Mouse (Mus musculus) ES-E14 (cell line): ENCODE measurements at regions not wholly inside any gene's neighbourhood (a gene's known extent, or its start where the extent isn't known, plus 50 kb on each side); places are given as distances from the start of the nearest gene placed in this dataset.

Experiments used
- DNase-seq: peaks from one replicate; pipeline ENCODE4 v3.0.0-alpha.2; 2013; ENCODE audit warnings: low read depth, low spot score
- H3K27ac ChIP-seq: 2 replicates; pipeline ENCODE4 v1.5.1; 2012; ENCODE audit warnings: low read depth, mild to moderate bottlenecking, low read length, moderate library complexity, mixed read lengths; ENCODE audit not compliant: poor library complexity, insufficient read depth, severe bottlenecking
- H3K36me3 ChIP-seq: 2 replicates; pipeline ENCODE4 v1.6.1; 2012; ENCODE audit warnings: mild to moderate bottlenecking, low read length, moderate library complexity, mixed read lengths; ENCODE audit not compliant: control insufficient read depth, poor library complexity, insufficient read depth, severe bottlenecking
- H3K4me1 ChIP-seq, 2 experiments: fragments of 150-350 bp in 1 of 2; sonication (generic) in 1 of 2; 2 replicates each; pipeline ENCODE4 v1.6.1; 2012; ENCODE audit warnings: low read length in 2 of 2, mild to moderate bottlenecking in 1 of 2, mixed read lengths in 1 of 2; ENCODE audit not compliant: control insufficient read depth in 2 of 2, insufficient read depth in 2 of 2, poor library complexity in 1 of 2
- H3K4me3 ChIP-seq, 2 experiments: fragments of 150-350 bp in 1 of 2; sonication (generic) in 1 of 2; 2 replicates each; pipeline ENCODE4 v1.5.1; 2012; ENCODE audit warnings: low read length in 2 of 2, low read depth in 1 of 2, mild to moderate bottlenecking in 1 of 2, mixed read lengths in 1 of 2; ENCODE audit not compliant: insufficient read depth in 1 of 2, poor library complexity in 1 of 2, severe bottlenecking in 1 of 2
- H3K9ac ChIP-seq: 2 replicates; pipeline ENCODE4 v1.6.1; 2012; ENCODE audit warnings: low read depth, mild to moderate bottlenecking, low read length, mixed read lengths; ENCODE audit not compliant: poor library complexity, insufficient read depth, severe bottlenecking
- H3K9me3 ChIP-seq: fragments of 150-350 bp; sonication (generic); 2 replicates; pipeline ENCODE4 v1.6.1; 2012; ENCODE audit warnings: low read depth, mild to moderate bottlenecking, low read length; ENCODE audit not compliant: control insufficient read depth, insufficient read depth
- CHD2 ChIP-seq: IDR thresholded peaks from 2 replicates; pipeline ENCODE4 v1.6.1; 2014; ENCODE audit warnings: mild to moderate bottlenecking, low read depth, low read length, inconsistent platforms
- HCFC1 ChIP-seq: IDR thresholded peaks from 2 replicates; pipeline ENCODE4 v1.6.1; 2012; ENCODE audit warnings: low read length, inconsistent platforms, borderline replicate concordance; ENCODE audit not compliant: insufficient read depth
- MAFK ChIP-seq: IDR thresholded peaks from 2 replicates; pipeline ENCODE4 v1.6.1; 2014; ENCODE audit warnings: mild to moderate bottlenecking, low read depth, low read length, inconsistent platforms; ENCODE audit not compliant: insufficient read depth
- ZC3H11A ChIP-seq: IDR thresholded peaks from 2 replicates; pipeline ENCODE4 v1.6.1; 2012; ENCODE audit warnings: low read depth, mild to moderate bottlenecking, inconsistent platforms, low read length, borderline replicate concordance
- ZNF384 ChIP-seq: IDR thresholded peaks from 2 replicates; pipeline ENCODE4 v1.6.1; 2012; ENCODE audit warnings: low read depth, low read length, inconsistent platforms
- in situ Hi-C, 2 experiments: fragments of 600-800 bp; cut with MboI; formaldehyde crosslinking; loops; one replicate each; pipeline ENCODE4 v1.15.1; 2025; ENCODE audit warnings: low sequenced_read_pairs in 2 of 2, inconsistent platforms in 1 of 2; ENCODE audit not compliant: unreplicated experiment in 2 of 2

- Histone ChIP-seq H3K36me3 (no peaks in the 10 kb centered on the region), H3K27ac (no peak overlapping the region), H3K4me3 (no peak overlapping the region), H3K9ac (no peak overlapping the region), H3K9me3 (no peaks in the 10 kb centered on the region), H3K4me1 (no peaks in the 10 kb centered on the region)
- in situ Hi-C loops = no loop called here
- DNase-seq = no peak
- TF ChIP-seq HCFC1 = no peak
- TF ChIP-seq CHD2 = no peak
- TF ChIP-seq ZNF384 = no peak
- TF ChIP-seq MAFK = no peak
- no peak for TF ChIP-seq ZC3H11A
Measured at GRCm38 (mm10) chr5:148616426-148616825, 63.8 kb upstream of the Ubl3 start.

GRCm38 (mm10) chr5:148615706-148616366 is 63.2 kb upstream of the Ubl3 start:
- no peak for DNase-seq
- Histone ChIP-seq H3K4me3 (no peak overlapping the region), H3K9me3 (no peaks in the 10 kb centered on the region), H3K36me3 (no peaks in the 10 kb centered on the region), H3K4me1 (no peaks in the 10 kb centered on the region), H3K27ac (no peak overlapping the region), H3K9ac (no peak overlapping the region)
- in situ Hi-C loops = no loop called here
- TF ChIP-seq ZNF384 = no peak
- TF ChIP-seq CHD2 = no peak
- TF ChIP-seq MAFK = no peak
- no peak for TF ChIP-seq ZC3H11A
- no peak for TF ChIP-seq HCFC1

GRCm38 (mm10) chr5:148615117-148615516 is 62.5 kb upstream of the Ubl3 start:
- no peak overlapping the region for H3K27ac ChIP-seq
- DNase-seq = no peak
- no peaks in the 10 kb centered on the region for H3K9me3 ChIP-seq
- no peak overlapping the region for H3K4me3 ChIP-seq
- in situ Hi-C loops = no loop called here
- H3K4me1 ChIP-seq = no peaks in the 10 kb centered on the region
- no peak overlapping the region for H3K9ac ChIP-seq
- H3K36me3 ChIP-seq = no peaks in the 10 kb centered on the region
- TF ChIP-seq HCFC1 (no peak), MAFK (no peak), ZNF384 (no peak), CHD2 (no peak), ZC3H11A (no peak)

GRCm38 (mm10) chr5:148611323-148611722 is 58.7 kb upstream of the Ubl3 start:
- no peak overlapping the region for H3K27ac ChIP-seq

More at GRCm38 (mm10) chr5:148611323-148611722, 58.7 kb upstream of the Ubl3 start:
- Histone ChIP-seq H3K4me1 (peaks cover 2 to 4% of the 10 kb centered on the region in 2 experiments; a peak in 1 of 4 replicates), H3K9me3 (no peaks in the 10 kb centered on the region), H3K4me3 (no peak overlapping the region), H3K36me3 (no peaks in the 10 kb centered on the region), H3K9ac (no peak overlapping the region)
- DNase-seq = no peak
- TF ChIP-seq CHD2 (no peak), MAFK (no peak), ZC3H11A (no peak), HCFC1 (no peak), ZNF384 (no peak)
- in situ Hi-C loops = no loop called here
